ENCODE assay signal across 18 mouse cellular contexts in genomic region chr6:18446917-18447316, GRCm38 (mm10).
A peak's percentile ranks its signal among the peaks of the same experiment; 100 is the strongest.
DNase-seq lines count a peak whose midpoint lies in the region; ATAC-seq lines count a peak whose summit lies in the region.
"Had no signal": no experiment of that assay in that cellular context is flagged by ENCODE, and none has a peak within 500 bp of the region (broad histone marks: within the 10 kb centered on the region; RNA-seq: fewer than 3 reads in every experiment).

No protein-coding gene starts in this region.

- no peak overlapping the region for H3K4me2 ChIP-seq in forebrain, embryonic 11.5 days (ENCODE audit: low read depth, low read length, severe bottlenecking)
- no peak overlapping the region for H3K4me2 ChIP-seq in hindbrain, embryonic 12.5 days (replicated peaks)
- no peak overlapping the region for H3K4me2 ChIP-seq in midbrain, embryonic 12.5 days (replicated peaks)
- H3K4me2 ChIP-seq in neural tube, embryonic 15.5 days: no peak overlapping the region
- H3K4me2 ChIP-seq: intestine, embryonic 15.5 days; kidney, embryonic 15.5 days; lung, embryonic 14.5 days had no signal

- intact Hi-C loops in left cerebral cortex, postnatal 4 days (cut with DNase I): no loop called here

- no peak overlapping the region for H3K27ac ChIP-seq in forebrain, embryonic 11.5 days (ENCODE audit: low read depth, low read length)
- H3K27ac ChIP-seq in forebrain, embryonic 10.5 days: no peak overlapping the region
- H3K27ac ChIP-seq in hindbrain, embryonic 12.5 days: peak overlapping the region; percentile 60
- H3K27ac ChIP-seq in midbrain, embryonic 12.5 days (replicated peaks): peak overlapping the region; percentile 54; the same call in 1 of the 2 replicates
- peak overlapping the region; percentile 74 for H3K27ac ChIP-seq in neural tube, embryonic 15.5 days (replicated peaks)
- H3K27ac ChIP-seq: intestine, embryonic 15.5 days; kidney, embryonic 15.5 days had no signal

- no peaks in the 10 kb centered on the region for H3K9me3 ChIP-seq in forebrain, embryonic 11.5 days (ENCODE audit: control insufficient read depth, low read length)
- no peaks in the 10 kb centered on the region for H3K9me3 ChIP-seq in forebrain, embryonic 10.5 days
- H3K9me3 ChIP-seq in hindbrain, embryonic 12.5 days (replicated peaks): no peaks in the 10 kb centered on the region
- no peaks in the 10 kb centered on the region for H3K9me3 ChIP-seq in midbrain, embryonic 12.5 days
- H3K9me3 ChIP-seq in neural tube, embryonic 15.5 days (replicated peaks): no peaks in the 10 kb centered on the region
- H3K9me3 ChIP-seq: intestine, embryonic 15.5 days; kidney, embryonic 15.5 days had no signal

- 46% methylated on average over 7 of the region's 7 CpGs for WGBS in forebrain, embryonic 11.5 days
- 72% methylated on average over 7 of the region's 7 CpGs for WGBS in forebrain, embryonic 10.5 days
- WGBS in hindbrain, embryonic 12.5 days: 40% methylated on average over 7 of the region's 7 CpGs
- 28% methylated on average over 7 of the region's 7 CpGs for WGBS in midbrain, embryonic 12.5 days
- 13% methylated on average over 7 of the region's 7 CpGs for WGBS in neural tube, embryonic 15.5 days

- H3K36me3 ChIP-seq in forebrain, embryonic 11.5 days (ENCODE audit: control insufficient read depth, insufficient read depth, low read length): no peaks in the 10 kb centered on the region
- H3K36me3 ChIP-seq in forebrain, embryonic 10.5 days (replicated peaks): no peaks in the 10 kb centered on the region
- H3K36me3 ChIP-seq in hindbrain, embryonic 12.5 days: no peaks in the 10 kb centered on the region
- no peaks in the 10 kb centered on the region for H3K36me3 ChIP-seq in midbrain, embryonic 12.5 days
- H3K36me3 ChIP-seq in neural tube, embryonic 15.5 days: no peaks in the 10 kb centered on the region
- H3K36me3 ChIP-seq: intestine, embryonic 15.5 days; kidney, embryonic 15.5 days had no signal

- DNase-seq in forebrain, embryonic 11.5 days (ENCODE audit: low spot score): no peak
- DNase-seq in forebrain, embryonic 10.5 days (ENCODE audit: extremely low spot score, low spot score): no peak
- DNase-seq in lung, postnatal 36 days: no peak
- DNase-seq in left cerebral cortex, postnatal 4 days: no peak
- no peak for DNase-seq in B cell, adult 2 months
- DNase-seq: adrenal gland, postnatal 36 days; cerebellum, postnatal 36 days; gastrocnemius, postnatal 10 days; right cerebral cortex, postnatal 4 days had no signal

- H3K9ac ChIP-seq in forebrain, embryonic 11.5 days (ENCODE audit: low read length): no peak overlapping the region
- no peak overlapping the region for H3K9ac ChIP-seq in hindbrain, embryonic 12.5 days
- no peak overlapping the region for H3K9ac ChIP-seq in midbrain, embryonic 12.5 days (replicated peaks)
- H3K9ac ChIP-seq in neural tube, embryonic 15.5 days (replicated peaks): no peak overlapping the region
- H3K9ac ChIP-seq: intestine, embryonic 15.5 days; kidney, embryonic 15.5 days; lung, embryonic 14.5 days had no signal

- no peak overlapping the region for H3K4me3 ChIP-seq in forebrain, embryonic 11.5 days (ENCODE audit: low read depth, low read length)
- H3K4me3 ChIP-seq in forebrain, embryonic 10.5 days: no peak overlapping the region
- no peak overlapping the region for H3K4me3 ChIP-seq in hindbrain, embryonic 12.5 days
- H3K4me3 ChIP-seq in midbrain, embryonic 12.5 days: no peak overlapping the region
- H3K4me3 ChIP-seq in neural tube, embryonic 15.5 days (replicated peaks): no peak overlapping the region
- H3K4me3 ChIP-seq: intestine, embryonic 15.5 days; kidney, embryonic 15.5 days; myocyte had no signal

- H3K27me3 ChIP-seq in forebrain, embryonic 11.5 days (ENCODE audit: control insufficient read depth, insufficient read depth, low read length): no peaks in the 10 kb centered on the region
- no peaks in the 10 kb centered on the region for H3K27me3 ChIP-seq in forebrain, embryonic 10.5 days (ENCODE audit: poor library complexity, severe bottlenecking)
- no peaks in the 10 kb centered on the region for H3K27me3 ChIP-seq in hindbrain, embryonic 12.5 days
- H3K27me3 ChIP-seq in midbrain, embryonic 12.5 days: no peaks in the 10 kb centered on the region
- H3K27me3 ChIP-seq in neural tube, embryonic 15.5 days (replicated peaks): no peaks in the 10 kb centered on the region
- H3K27me3 ChIP-seq: CH12.LX; intestine, embryonic 15.5 days; kidney, embryonic 15.5 days had no signal

- peaks cover 4% of the 10 kb centered on the region; the same call in 1 of the 2 replicates for H3K4me1 ChIP-seq in forebrain, embryonic 11.5 days (replicated peaks; ENCODE audit: control insufficient read depth, insufficient read depth, low read length)
- peaks cover 19% of the 10 kb centered on the region for H3K4me1 ChIP-seq in forebrain, embryonic 10.5 days
- peaks cover 8% of the 10 kb centered on the region for H3K4me1 ChIP-seq in hindbrain, embryonic 12.5 days
- peaks cover 16% of the 10 kb centered on the region for H3K4me1 ChIP-seq in midbrain, embryonic 12.5 days
- peaks cover 16% of the 10 kb centered on the region for H3K4me1 ChIP-seq in neural tube, embryonic 15.5 days
- H3K4me1 ChIP-seq: intestine, embryonic 15.5 days; kidney, embryonic 15.5 days had no signal

- peak; percentile 75 for ATAC-seq in forebrain, embryonic 11.5 days (replicated peaks; ENCODE audit: low FRiP score)
- ATAC-seq in hindbrain, embryonic 12.5 days (ENCODE audit: low FRiP score): peak; percentile 52; the same call in 1 of the 2 replicates
- ATAC-seq in midbrain, embryonic 12.5 days (ENCODE audit: low FRiP score, low read depth): peak; percentile 70
- peak; percentile 53; the same call in 1 of the 2 replicates for ATAC-seq in neural tube, embryonic 15.5 days (ENCODE audit: low FRiP score)
- ATAC-seq: activated CD4-positive, CD25-positive, alpha-beta regulatory T cell, adult 4 months; intestine, embryonic 15.5 days had no signal

Comparison
In these comparisons a context has a peak if more than half of its experiments do, and no peak if none do; other contexts are left out.
1. H3K27ac ChIP-seq: peak in hindbrain, embryonic 12.5 days (single experiment), midbrain, embryonic 12.5 days (single experiment) and neural tube, embryonic 15.5 days (single experiment); none in forebrain, embryonic 11.5 days (single experiment) and forebrain, embryonic 10.5 days (single experiment).
2. Peak in every context shown above with its lines, with median percentiles within 50 percentile points of each other: ATAC-seq.